Mouse (Mus musculus) lung, adult 2 months (tissue): ENCODE results near the gene Hic1. TPM values are rescaled to one million over a fixed set of nuclear protein-coding genes. Genes with fewer than 3 reads are reported as not detected.

Source experiments
- DNase-seq: peaks from one replicate; pipeline ENCODE4 v3.0.0; 2022
- H3K4me1 ChIP-seq: fragments of 200-500 bp; 2 replicates; pipeline ENCODE4 v1.6.1; 2011; ENCODE audit warnings: low read length; ENCODE audit not compliant: control insufficient read depth, insufficient read depth
- H3K4me3 ChIP-seq: fragments of 200-500 bp; replicated peaks from 2 replicates; pipeline ENCODE3; 2011; ENCODE audit warnings: low read depth, mild to moderate bottlenecking, control low read depth, low read length; ENCODE audit errors: extremely low read depth
- CTCF ChIP-seq: fragments of 200-500 bp; IDR thresholded peaks from 2 replicates; pipeline ENCODE4 v1.5.1; 2011; ENCODE audit warnings: mild to moderate bottlenecking, low read length, control low read depth; ENCODE audit not compliant: insufficient read depth
- POLR2A ChIP-seq: fragments of 200-500 bp; IDR thresholded peaks from 2 replicates; pipeline ENCODE4 v1.6.1; 2011; ENCODE audit warnings: low read depth, mild to moderate bottlenecking, control low read depth, low read length, borderline replicate concordance; ENCODE audit errors: extremely low read depth
- whole genome bisulfite sequencing: fragments of 180-500 bp; shearing (Covaris S2); methylation state at CpG from one replicate; pipeline ENCODE4 v1.1.7; 2018; 5-methylcytosine and 5-hydroxymethylcytosine counted together
- polyA plus RNA-seq: library from polyadenylated mRNA; depleted of rRNA; stranded (reverse); fragments of >200 nt; gene quantifications from 2 replicates; pipeline ENCODE4 v1.2.3, GENCODE M21; 2012

The Hic1 gene
- polyA plus RNA-seq, 1 experiment, result 21.4 TPM

DNA sequence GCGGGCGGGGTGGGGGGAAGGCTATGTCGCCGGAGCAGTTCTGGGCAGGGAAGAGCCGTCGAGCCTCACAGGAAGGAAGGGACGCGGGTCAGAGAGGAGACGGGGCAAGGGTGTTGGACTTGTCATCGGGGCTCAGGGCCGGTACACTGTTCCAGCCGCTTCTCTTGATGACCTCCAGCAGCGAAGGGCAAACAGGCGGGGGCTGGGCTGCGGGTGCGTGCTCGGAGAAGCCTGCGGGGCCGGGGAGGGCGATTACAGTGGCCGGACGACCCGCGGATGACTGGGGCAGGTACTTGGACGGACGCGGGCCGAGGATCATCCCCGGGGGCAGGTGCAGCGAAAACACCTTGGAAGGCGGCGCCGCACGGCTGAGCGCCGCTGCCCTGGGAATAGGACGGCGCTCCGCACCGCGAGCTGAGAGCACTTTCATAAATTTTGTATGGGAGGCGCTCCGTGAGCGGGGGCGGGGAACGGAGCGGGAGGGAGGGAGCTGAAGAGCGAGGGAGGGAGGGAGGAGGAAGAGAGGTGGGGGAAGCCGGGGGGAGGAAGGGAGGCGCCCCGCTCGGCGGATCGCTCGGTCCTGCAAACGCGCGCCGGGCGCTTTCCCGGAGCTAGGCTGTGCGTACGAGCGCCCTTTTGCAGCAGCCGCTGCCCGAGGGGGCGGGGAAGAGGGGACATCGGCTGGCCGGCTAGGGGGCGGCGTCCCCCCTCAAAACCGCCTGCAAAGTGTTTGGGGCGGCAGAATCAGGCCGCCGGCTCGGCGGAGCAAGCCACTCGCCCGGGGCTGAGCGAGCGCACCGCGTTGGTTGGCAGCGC lies 24.1 kb upstream of the Hic1 start, which contains the start of gene Rtn4rl1:
Rtn4rl1 (plus strand) TSS at position 528 of the 816 bp plus-strand sequence.
- Histone ChIP-seq H3K4me1 (peaks cover 4% of the 10 kb centered on the region; the same call in 1 of the 2 replicates), H3K4me3 (peak within 1 kb of the TSS; percentile 52)
- WGBS, result under 1% methylated on average over 74 of the region's 84 CpGs
- DNase-seq, result peak; percentile 70
- no peak for TF ChIP-seq CTCF
- no peak; the same call in 1 of the 2 replicates for TF ChIP-seq POLR2A

GRCm38 (mm10) chr11:75192336-75193214 lies 23.3 kb upstream of the Hic1 start:
- H3K4me1 ChIP-seq, result peaks cover 4% of the 10 kb centered on the region; the same call in 1 of the 2 replicates
- no peak overlapping the region for H3K4me3 ChIP-seq
- DNase-seq, result peak; percentile 71
- WGBS, result 25% methylated on average over 13 of the region's 13 CpGs
- TF ChIP-seq CTCF (peak; percentile 70), POLR2A (no peak)

DNA sequence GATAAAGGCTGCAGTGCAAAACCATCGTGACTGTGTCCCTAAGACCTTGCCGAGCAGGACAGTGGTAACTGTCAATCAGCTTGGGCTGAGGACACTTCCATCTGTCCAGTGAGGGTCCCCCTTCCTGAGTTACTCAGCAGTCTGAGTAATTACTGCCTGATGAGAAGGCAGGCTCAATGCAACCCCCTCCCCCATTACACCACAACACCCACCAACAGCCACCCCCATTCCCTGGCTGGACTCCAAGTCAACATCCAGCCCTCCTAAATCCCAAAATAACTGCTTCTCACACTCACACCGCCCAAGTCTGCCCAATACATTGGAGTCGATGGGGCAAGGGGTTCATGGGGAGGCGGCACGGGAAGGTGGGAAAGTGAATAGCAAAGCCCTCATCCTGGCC lies 22.5 kb upstream of the Hic1 start:
- TF ChIP-seq POLR2A (no peak), CTCF (no peak)
- no peak for DNase-seq
- H3K4me3 ChIP-seq, result no peak overlapping the region
- 62% methylated on average over 6 of the region's 6 CpGs for WGBS
- peaks cover 4% of the 10 kb centered on the region; the same call in 1 of the 2 replicates for H3K4me1 ChIP-seq

- no peak for TF ChIP-seq POLR2A
- TF ChIP-seq CTCF, result no peak
Observed at GRCm38 (mm10) chr11:75190905-75191441, 21.7 kb upstream of the Hic1 start, which contains the start of gene Dph1. TSS of gene Dph1 (minus strand) at chr11:75191241.

GRCm38 (mm10) chr11:75190371-75190724 lies 21.0 kb upstream of the Hic1 start:
- peak; percentile 72 for DNase-seq

More at GRCm38 (mm10) chr11:75190905-75191441, 21.7 kb upstream of the Hic1 start, which contains the start of gene Dph1:
- no peak for DNase-seq
- peak within 1 kb of the TSS; percentile 82 for H3K4me3 ChIP-seq
- peaks cover 4% of the 10 kb centered on the region; the same call in 1 of the 2 replicates for H3K4me1 ChIP-seq
- 59% methylated on average over 5 of the region's 5 CpGs for WGBS

DNA sequence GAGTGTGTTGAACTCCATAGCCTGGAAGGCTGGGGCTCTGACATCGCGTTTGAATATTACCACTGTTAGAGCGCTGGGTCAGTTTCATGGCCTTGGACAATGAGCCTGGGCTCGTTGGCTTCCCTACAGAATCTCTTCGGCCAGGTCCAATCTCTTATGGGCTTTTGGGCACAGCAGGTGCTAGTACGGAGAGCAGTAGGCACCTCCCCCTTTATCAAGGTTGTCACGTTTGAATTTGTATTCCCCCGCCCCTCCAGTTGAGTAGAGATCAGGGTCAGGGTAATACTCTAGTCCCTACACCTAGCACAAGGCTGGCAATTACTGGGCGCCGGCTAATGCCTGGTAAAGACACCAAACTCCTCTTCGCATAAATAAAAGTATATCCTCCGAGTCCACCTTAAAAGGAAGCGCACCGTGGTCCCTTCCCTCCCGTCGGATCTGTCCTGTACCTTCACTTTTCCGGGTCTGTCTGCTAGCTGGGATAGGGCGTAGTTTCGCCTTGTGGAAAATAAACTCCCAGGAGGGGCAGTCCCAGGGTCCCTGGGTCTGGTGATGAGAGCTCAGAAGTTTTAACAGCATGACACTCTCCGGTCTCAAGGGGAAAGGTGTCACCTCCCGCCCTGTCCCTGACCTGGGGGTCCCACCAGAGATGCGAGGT lies 20.5 kb upstream of the Hic1 start:
- no peak for DNase-seq
- H3K4me1 ChIP-seq, result peaks cover 4% of the 10 kb centered on the region; the same call in 1 of the 2 replicates
- TF ChIP-seq POLR2A, result no peak
- 2% methylated on average over 22 of the region's 22 CpGs for WGBS
- H3K4me3 ChIP-seq, result peak overlapping the region; percentile 82

More at GRCm38 (mm10) chr11:75190371-75190724, 21.0 kb upstream of the Hic1 start:
- 1% methylated on average over 24 of the region's 24 CpGs for WGBS
- Histone ChIP-seq H3K4me1 (peaks cover 4% of the 10 kb centered on the region; the same call in 1 of the 2 replicates), H3K4me3 (peak overlapping the region; percentile 82)
- TF ChIP-seq POLR2A (peak; percentile 52; the same call in 1 of the 2 replicates), CTCF (peak; percentile 12; the same call in 1 of the 2 replicates)

DNA sequence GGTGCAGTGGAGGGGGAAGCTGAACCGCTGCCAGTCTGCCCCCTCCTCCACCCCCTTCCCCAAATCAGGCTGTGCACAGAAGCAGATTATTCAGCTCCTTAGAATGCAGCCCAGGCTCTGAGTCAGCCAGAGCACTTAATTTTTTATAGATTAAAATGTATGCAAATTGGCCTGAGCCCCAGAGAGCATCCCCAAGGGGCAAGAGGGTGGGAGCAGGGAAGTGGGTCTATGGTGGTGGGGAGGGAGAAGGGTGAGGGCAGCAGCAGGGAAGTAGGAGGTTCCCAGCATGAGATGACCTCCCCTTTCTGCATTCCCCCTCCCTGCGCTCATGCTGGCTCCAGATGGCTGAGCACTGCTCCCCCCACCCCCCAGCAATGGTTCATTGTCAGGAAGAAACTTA lies 15.7 kb upstream of the Hic1 start:
- H3K4me1 ChIP-seq, result no peaks in the 10 kb centered on the region
- TF ChIP-seq POLR2A (no peak), CTCF (no peak)
- 76% methylated on average over 2 of the region's 2 CpGs for WGBS
- DNase-seq, result no peak
- H3K4me3 ChIP-seq, result no peak overlapping the region

- TF ChIP-seq CTCF (no peak), POLR2A (no peak)
- 91% methylated on average over 5 of the region's 5 CpGs for WGBS
- H3K4me1 ChIP-seq, result no peaks in the 10 kb centered on the region
- no peak for DNase-seq
- no peak overlapping the region for H3K4me3 ChIP-seq
Observed at GRCm38 (mm10) chr11:75184573-75184972, 15.3 kb upstream of the Hic1 start.
